Mouse (Mus musculus): Measurements from ENCODE around the gene Rwdd1. TPM values are rescaled to one million over a fixed set of nuclear protein-coding genes. Genes with fewer than 3 reads are reported as not detected.
"Not testable (repeated sequence)": the region's sequence is repeated elsewhere in the genome, so short reads cannot be mapped to it uniquely, and the experiment has no call there.

Rwdd1 gene
- polyA plus RNA-seq, 1 experiment = 55.8 TPM

DNA sequence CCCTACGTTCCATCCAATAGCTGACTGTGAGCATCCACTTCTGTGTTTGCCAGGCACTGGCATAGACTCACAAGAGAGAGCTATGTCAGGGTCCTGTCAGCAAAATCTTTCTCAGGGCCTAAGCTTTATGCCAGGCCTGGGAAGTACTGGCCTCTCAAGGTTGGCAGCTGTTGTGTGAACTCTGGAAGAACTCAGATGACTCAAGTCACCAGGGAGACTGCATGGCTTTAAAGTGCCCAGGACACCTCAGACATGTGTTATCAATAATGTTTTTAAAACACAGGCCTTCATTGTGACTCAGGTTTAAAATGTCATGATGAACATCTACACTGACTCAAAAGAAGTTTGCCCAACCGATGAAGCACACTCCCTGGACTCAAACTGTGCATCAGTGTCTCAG is 6.2 kb downstream of the Rwdd1 start:
- Histone ChIP-seq H3K4me1 (ENCODE audit: control insufficient read depth, insufficient read depth, low read length) (peaks cover 17% of the 10 kb centered on the region), H3K27ac (ENCODE audit: insufficient read depth, low read depth, low read length) (no peak overlapping the region), H3K4me3 (ENCODE audit: insufficient read depth, low read length) (no peak overlapping the region)
- TF ChIP-seq POLR2A (IDR thresholded peaks at IDR 0.05; ENCODE audit: borderline replicate concordance, low read depth, low read length) = no peak
- no peak for TF ChIP-seq CTCF (IDR thresholded peaks at IDR 0.05; ENCODE audit: low read depth, low read length)

DNA sequence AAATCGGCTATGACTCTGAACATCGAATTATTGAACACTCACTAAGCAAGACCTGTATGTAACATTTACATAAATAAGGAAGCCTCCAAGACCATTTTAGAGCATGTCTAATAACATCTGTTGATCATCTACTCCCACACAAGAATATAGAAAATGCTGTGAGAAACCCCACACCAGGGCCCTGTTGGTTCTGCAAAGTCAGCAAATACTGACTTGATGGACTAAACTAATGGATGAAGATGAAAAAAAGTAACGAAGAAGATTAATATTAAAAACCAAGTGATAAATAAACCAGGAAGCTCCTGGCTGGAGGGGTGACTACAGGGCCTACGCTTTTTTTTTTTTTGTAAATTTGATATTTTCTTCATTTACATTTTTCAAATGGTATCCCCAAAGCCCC is 6.8 kb downstream of the Rwdd1 start:
- Histone ChIP-seq H3K4me3 (ENCODE audit: insufficient read depth, low read length) (no peak overlapping the region), H3K4me1 (ENCODE audit: control insufficient read depth, insufficient read depth, low read length) (peaks cover 15% of the 10 kb centered on the region), H3K27ac (ENCODE audit: insufficient read depth, low read depth, low read length) (no peak overlapping the region)
- no peak for TF ChIP-seq CTCF (IDR thresholded peaks at IDR 0.05; ENCODE audit: low read depth, low read length)

DNA sequence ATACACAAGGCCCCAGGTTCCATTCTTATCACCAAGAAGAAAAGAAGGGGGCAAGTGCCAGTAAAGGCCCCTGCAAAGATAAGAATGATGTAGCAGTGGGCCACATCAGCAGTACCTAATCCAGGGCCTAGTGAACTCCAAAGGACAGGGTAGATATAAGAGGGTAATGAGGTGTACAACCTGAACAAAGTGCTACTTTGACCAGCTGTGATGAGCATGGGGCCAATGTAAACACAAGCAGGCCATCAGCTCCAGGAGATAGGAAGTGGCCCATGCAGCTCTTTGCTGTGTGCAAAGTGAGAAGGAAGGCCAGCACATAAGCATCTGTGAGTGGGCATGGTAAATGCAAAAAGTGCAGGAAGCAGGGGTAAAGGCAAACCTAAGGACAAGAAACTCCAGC is 21.0 kb downstream of the Rwdd1 start:
- H3K27ac ChIP-seq (ENCODE audit: insufficient read depth, low read depth, low read length) = no peak overlapping the region
- H3K4me3 ChIP-seq (ENCODE audit: insufficient read depth, low read length) = no peak overlapping the region
- no peak for TF ChIP-seq POLR2A (IDR thresholded peaks at IDR 0.05; ENCODE audit: borderline replicate concordance, low read depth, low read length)
- no peak for TF ChIP-seq CTCF (IDR thresholded peaks at IDR 0.05; ENCODE audit: low read depth, low read length)
- H3K4me1 ChIP-seq (ENCODE audit: control insufficient read depth, insufficient read depth, low read length) = no peaks in the 10 kb centered on the region

DNA sequence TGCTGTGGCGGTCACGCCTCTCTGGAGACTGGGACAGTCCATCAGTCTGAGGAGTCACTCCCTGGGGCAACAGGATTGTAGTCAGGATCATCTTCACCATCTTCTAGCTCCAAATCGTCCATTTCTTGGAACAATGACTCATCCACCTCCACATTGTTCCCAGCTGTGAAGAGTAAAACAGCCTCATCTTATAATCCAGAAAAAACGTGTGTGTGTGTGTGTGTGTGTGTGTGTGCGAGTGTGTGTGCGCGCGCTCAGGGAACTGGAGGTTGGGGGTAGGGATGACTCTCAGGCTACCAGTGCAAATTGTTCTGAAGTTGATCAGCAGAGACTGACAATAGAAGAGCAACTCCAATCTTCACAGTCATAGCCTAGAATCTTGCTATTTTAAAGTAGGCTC is 22.7 kb downstream of the Rwdd1 start:
- not testable (repeated sequence) for H3K4me3 ChIP-seq (ENCODE audit: insufficient read depth, low read length); H3K27ac ChIP-seq (ENCODE audit: insufficient read depth, low read depth, low read length); H3K4me1 ChIP-seq (ENCODE audit: control insufficient read depth, insufficient read depth, low read length)

DNA sequence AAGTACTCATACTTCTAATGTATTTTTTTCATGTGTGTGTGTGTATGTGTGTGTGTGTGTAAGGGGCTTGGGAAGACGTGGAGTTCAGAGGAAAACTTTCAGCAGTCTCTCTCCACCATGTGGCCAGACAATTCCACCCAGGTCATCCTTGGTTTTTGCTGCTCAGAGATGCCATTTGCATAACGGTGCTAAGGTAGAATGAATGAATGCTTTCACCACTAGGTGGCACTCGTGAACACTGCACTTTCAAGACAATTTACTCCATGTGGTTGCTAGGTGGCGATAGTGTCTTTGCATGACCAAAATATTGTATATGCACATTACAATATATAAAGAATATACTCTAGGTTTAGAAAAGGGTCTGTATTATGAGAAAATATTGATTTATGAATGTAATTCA is 32.7 kb downstream of the Rwdd1 start:
- Histone ChIP-seq H3K4me1 (ENCODE audit: control insufficient read depth, insufficient read depth, low read length) (no peaks in the 10 kb centered on the region), H3K4me3 (ENCODE audit: insufficient read depth, low read length) (no peak overlapping the region), H3K27ac (ENCODE audit: insufficient read depth, low read depth, low read length) (no peak overlapping the region)
- TF ChIP-seq CTCF (IDR thresholded peaks at IDR 0.05; ENCODE audit: low read depth, low read length) (no peak), POLR2A (IDR thresholded peaks at IDR 0.05; ENCODE audit: borderline replicate concordance, low read depth, low read length) (no peak)

DNA sequence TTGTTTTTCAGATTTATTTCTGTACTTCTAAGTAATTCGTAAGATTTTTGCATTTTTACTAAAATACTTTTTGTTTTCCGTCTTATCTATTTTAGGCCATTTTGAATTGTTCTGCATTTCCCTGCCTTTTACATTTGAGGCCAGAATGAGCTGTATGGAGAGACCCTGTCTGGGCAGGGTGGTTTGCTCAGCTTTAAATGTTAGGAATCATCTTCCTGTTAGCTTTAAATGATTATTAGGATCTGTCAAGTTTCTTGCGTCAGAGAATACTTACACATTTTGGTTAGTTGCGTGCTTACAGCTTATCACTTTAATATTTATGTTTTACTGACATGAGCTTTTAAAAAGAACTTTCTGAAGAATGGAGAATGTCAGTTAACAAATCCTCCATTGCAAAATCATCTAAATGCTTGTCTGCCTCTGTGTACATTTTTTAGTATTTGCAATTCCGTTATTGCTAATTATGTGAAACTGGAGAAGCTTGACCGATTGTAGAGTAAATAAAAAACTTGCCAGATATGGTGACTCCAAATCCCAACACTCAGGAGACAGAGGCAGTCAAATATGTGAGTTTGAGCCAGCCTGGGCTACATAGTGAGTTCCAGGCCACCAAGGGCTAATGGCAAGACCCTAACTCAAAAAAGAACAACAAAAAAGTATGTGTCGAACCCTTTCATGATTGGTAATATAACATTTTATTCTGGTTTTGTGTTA is 44.5 kb downstream of the Rwdd1 start:
- Histone ChIP-seq H3K4me1 (ENCODE audit: control insufficient read depth, insufficient read depth, low read length) (no peaks in the 10 kb centered on the region), H3K27ac (ENCODE audit: insufficient read depth, low read depth, low read length) (no peak overlapping the region), H3K4me3 (ENCODE audit: insufficient read depth, low read length) (no peak overlapping the region)
- TF ChIP-seq CTCF (IDR thresholded peaks at IDR 0.05; ENCODE audit: low read depth, low read length) (no peak), POLR2A (IDR thresholded peaks at IDR 0.05; ENCODE audit: borderline replicate concordance, low read depth, low read length) (no peak)

DNA sequence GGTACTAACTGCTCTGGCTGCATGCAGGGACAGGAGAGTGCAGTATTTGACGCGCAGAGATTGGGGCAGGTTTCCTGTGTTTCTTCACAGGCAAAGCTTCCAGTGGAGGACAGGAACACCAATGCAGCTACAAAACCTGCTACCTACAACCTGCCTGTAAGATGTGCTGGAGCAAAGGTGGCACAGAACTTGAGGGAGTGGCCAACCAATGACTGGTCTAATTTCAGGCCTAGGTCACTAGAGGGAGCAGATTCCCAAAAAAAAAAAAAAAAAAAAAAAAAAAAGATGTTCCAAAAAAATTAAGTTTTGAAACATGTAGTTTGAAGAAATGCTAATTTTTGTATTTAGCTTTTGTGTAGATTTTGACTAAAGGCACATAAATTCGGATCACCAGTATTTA is 66.9 kb downstream of the Rwdd1 start:
- Histone ChIP-seq H3K4me3 (ENCODE audit: insufficient read depth, low read length) (no peak overlapping the region), H3K27ac (ENCODE audit: insufficient read depth, low read depth, low read length) (no peak overlapping the region), H3K4me1 (ENCODE audit: control insufficient read depth, insufficient read depth, low read length) (peaks cover 5% of the 10 kb centered on the region; the same call in 1 of the 2 replicates)
- TF ChIP-seq POLR2A (IDR thresholded peaks at IDR 0.05; ENCODE audit: borderline replicate concordance, low read depth, low read length) (no peak), CTCF (IDR thresholded peaks at IDR 0.05; ENCODE audit: low read depth, low read length) (no peak)

DNA sequence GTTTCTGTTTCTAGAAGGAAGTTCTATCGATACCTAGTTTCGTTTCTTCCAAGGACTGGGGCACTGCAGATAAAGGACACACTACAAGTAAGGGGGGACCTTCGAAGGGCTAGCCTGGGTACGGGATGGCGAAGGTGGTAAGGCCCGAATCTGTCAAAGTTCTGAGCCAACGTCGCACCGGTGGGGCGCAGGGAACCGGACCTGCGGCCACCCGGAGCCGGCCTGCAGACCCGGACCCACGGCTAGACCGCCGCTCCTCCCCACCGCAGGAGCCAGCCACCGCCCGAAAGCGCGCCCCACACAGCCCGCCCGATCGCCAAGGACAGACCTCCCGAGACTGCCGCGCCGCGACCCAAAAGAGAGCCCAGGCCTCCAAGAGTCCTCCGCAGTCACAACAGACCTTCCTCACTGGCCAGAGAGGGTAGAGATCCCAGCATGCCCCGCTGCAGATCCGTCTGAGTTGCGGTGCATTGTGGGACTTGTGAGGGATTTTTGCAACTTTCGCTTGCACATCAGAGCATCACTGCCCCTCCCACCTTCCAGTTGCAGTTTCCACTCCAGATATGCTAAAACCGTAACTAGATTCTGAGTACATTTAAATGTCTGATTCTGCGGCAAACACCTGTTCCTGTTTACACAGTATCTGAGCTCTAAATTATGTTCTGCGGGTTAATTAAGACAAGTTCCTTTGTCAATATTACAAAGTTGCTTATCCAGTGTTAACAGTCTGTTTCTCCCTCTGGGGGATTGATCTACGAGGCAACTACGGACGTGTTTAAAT is 68.4 kb downstream of the Rwdd1 start, which contains the start of gene Zup1:
Gene Zup1 (minus strand): TSS at position 467 of the 781 bp plus-strand sequence.
- peak within 1 kb of the TSS; percentile 66 for H3K27ac ChIP-seq (ENCODE audit: insufficient read depth, low read depth, low read length)
- peaks cover 5% of the 10 kb centered on the region; the same call in 1 of the 2 replicates for H3K4me1 ChIP-seq (ENCODE audit: control insufficient read depth, insufficient read depth, low read length)
- no peak for TF ChIP-seq CTCF (IDR thresholded peaks at IDR 0.05; ENCODE audit: low read depth, low read length)
- TF ChIP-seq POLR2A (IDR thresholded peaks at IDR 0.05; ENCODE audit: borderline replicate concordance, low read depth, low read length) = no peak
- peak within 1 kb of the TSS; percentile 82 for H3K4me3 ChIP-seq (ENCODE audit: insufficient read depth, low read length)

Other genes starting within 250 kb of the Rwdd1 start
- gene Sult3a2, start 232.9 kb downstream of the Rwdd1 start, polyA plus RNA-seq (2012; ENCODE audit: insufficient read depth, insufficient read length, missing spikeins) = not detected in 2 replicates
- not detected in 2 replicates for gene Sult3a1, start 161.9 kb downstream of the Rwdd1 start, polyA plus RNA-seq (2012; ENCODE audit: insufficient read depth, insufficient read length, missing spikeins)
- not detected in 2 replicates for gene Rsph4a, start 114.5 kb downstream of the Rwdd1 start, polyA plus RNA-seq (2012; ENCODE audit: insufficient read depth, insufficient read length, missing spikeins)
- gene Zup1, start 68.4 kb downstream of the Rwdd1 start, polyA plus RNA-seq (2012; ENCODE audit: insufficient read depth, insufficient read length, missing spikeins) = 44.5 and 50.8 TPM in 2 replicates
- not detected in 2 replicates for gene Trappc3l, start 18.0 kb upstream of the Rwdd1 start, polyA plus RNA-seq (2012; ENCODE audit: insufficient read depth, insufficient read length, missing spikeins)
- gene Calhm4, start 24.7 kb upstream of the Rwdd1 start, polyA plus RNA-seq (2012; ENCODE audit: insufficient read depth, insufficient read length, missing spikeins) = not detected in 2 replicates
- gene Calhm5, start 76.9 kb upstream of the Rwdd1 start, polyA plus RNA-seq (2012; ENCODE audit: insufficient read depth, insufficient read length, missing spikeins) = not detected in 2 replicates
- gene Calhm6, start 108.4 kb upstream of the Rwdd1 start, polyA plus RNA-seq (2012; ENCODE audit: insufficient read depth, insufficient read length, missing spikeins) = 20.6 and 24.7 TPM in 2 replicates
- gene Dse, start 188.1 kb upstream of the Rwdd1 start, polyA plus RNA-seq (2012; ENCODE audit: insufficient read depth, insufficient read length, missing spikeins) = 91.2 and 104 TPM in 2 replicates